Mouse (Mus musculus): Measurements from ENCODE around the gene Cdk8. TPM values are rescaled to one million over a fixed set of nuclear protein-coding genes. Genes with fewer than 3 reads are reported as not detected.

Cdk8 gene
- polyA plus RNA-seq, 1 experiment from 2014 or later: 20.4 TPM

DNA sequence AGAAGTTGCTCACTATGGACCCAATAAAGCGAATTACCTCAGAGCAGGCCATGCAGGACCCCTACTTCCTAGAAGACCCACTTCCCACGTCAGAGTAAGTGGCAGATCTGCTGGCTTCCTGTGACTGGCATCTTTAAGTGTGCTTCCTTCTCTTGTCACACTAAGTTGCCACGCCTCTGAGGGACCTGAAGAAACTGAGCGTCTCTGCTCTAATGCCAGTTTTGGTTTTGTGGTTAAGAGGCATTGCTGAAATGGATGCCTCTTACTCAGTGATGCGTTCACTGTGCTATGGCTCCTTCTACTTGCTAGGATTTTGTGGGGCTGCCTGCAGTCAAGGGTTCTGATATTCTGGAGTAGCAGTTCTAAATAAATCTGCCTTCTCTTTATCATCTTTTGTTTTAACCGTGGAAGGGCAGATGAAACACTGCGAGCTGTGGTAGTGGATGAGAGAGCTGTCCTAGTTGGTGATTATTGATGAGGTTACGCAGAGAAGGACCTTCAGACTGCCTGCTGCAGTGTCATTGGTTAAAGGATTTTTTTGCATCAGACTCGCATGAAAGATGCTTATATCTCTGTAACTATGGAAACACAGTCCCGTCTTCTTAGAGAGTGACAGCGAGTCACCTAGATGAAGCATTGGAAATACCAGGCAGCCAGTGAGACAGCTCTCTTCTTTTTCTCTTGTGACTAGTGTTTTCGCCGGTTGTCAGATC, 67.9 kb downstream of the Cdk8 start:
- Histone ChIP-seq H3K27ac (0 out of 2 replicates have a peak overlapping the region, but pooled peaks have one; percentile 55), H3K9ac (no peak overlapping the region), H3K4me1 (replicated peaks) (peaks cover 20% of the 10 kb centered on the region), H3K4me2 (no peak overlapping the region), H3K4me3 (replicated peaks) (no peak overlapping the region), H3K36me3 (peaks cover 83% of the 10 kb centered on the region), H3K9me3 (replicated peaks) (no peaks in the 10 kb centered on the region), H3K27me3 (no peaks in the 10 kb centered on the region)
- no peak for ATAC-seq (ENCODE audit: low read depth)
- WGBS (ENCODE audit: insufficient replicate concordance): 81% methylated on average over 13 of the region's 13 CpGs
- no peak for DNase-seq

DNA sequence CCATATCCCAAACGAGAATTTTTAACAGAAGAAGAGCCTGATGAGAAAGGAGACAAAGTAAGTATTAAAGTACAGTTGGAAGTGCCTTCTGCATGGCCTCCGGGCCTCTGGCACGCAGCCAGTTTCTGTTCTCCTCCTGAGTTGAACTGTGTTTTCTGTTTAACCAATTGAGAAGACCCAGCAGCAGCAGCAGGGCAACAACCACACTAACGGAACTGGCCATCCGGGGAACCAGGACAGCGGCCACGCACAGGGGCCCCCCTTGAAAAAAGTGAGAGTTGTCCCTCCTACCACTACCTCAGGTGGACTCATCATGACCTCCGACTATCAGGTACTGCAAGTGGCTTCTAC, 68.5 kb downstream of the Cdk8 start:
- peaks cover 86% of the 10 kb centered on the region for H3K36me3 ChIP-seq
- no peaks in the 10 kb centered on the region for H3K9me3 ChIP-seq (replicated peaks)
- H3K9ac ChIP-seq: no peak overlapping the region
- WGBS (ENCODE audit: insufficient replicate concordance): 87% methylated on average over 8 of the region's 8 CpGs
- no peak overlapping the region for H3K4me2 ChIP-seq
- H3K27ac ChIP-seq: peak overlapping the region; percentile 55; the same call in 1 of the 2 replicates
- H3K27me3 ChIP-seq: no peaks in the 10 kb centered on the region
- H3K4me1 ChIP-seq (replicated peaks): peaks cover 22% of the 10 kb centered on the region
- no peak overlapping the region for H3K4me3 ChIP-seq (replicated peaks)
- DNase-seq (no peak), ATAC-seq (ENCODE audit: low read depth) (no peak)

- DNase-seq (peak; percentile 58), ATAC-seq (ENCODE audit: low read depth) (0 out of 2 replicates have a peak, but pooled peaks have one; percentile 25)
- Histone ChIP-seq H3K27ac (peak overlapping the region; percentile 95), H3K9me3 (replicated peaks) (peaks cover under 1% of the 10 kb centered on the region; the same call in 1 of the 2 replicates), H3K36me3 (peaks cover 80% of the 10 kb centered on the region), H3K4me2 (no peak overlapping the region), H3K27me3 (no peaks in the 10 kb centered on the region), H3K4me3 (replicated peaks) (no peak overlapping the region), H3K9ac (no peak overlapping the region), H3K4me1 (replicated peaks) (peaks cover 60% of the 10 kb centered on the region)
- 62% methylated on average over 5 of the region's 5 CpGs for WGBS (ENCODE audit: insufficient replicate concordance)
Observed at GRCm38 (mm10) chr5:146303470-146303869, 72.4 kb downstream of the Cdk8 start.

GRCm38 (mm10) chr5:146307046-146307743, 76.2 kb downstream of the Cdk8 start:
- ATAC-seq (ENCODE audit: low read depth) (peak; percentile 72), DNase-seq (peak; percentile 50)
- H3K9ac ChIP-seq: peak overlapping the region; percentile 57
- WGBS (ENCODE audit: insufficient replicate concordance): 57% methylated on average over 8 of the region's 8 CpGs
- H3K4me3 ChIP-seq (replicated peaks): no peak overlapping the region
- H3K27ac ChIP-seq: peak overlapping the region; percentile 95
- peaks cover 79% of the 10 kb centered on the region for H3K4me1 ChIP-seq (replicated peaks)
- H3K36me3 ChIP-seq: peaks cover 55% of the 10 kb centered on the region
- H3K4me2 ChIP-seq: peak overlapping the region; percentile 38
- H3K27me3 ChIP-seq: no peaks in the 10 kb centered on the region
- H3K9me3 ChIP-seq (replicated peaks): peaks cover 10% of the 10 kb centered on the region

DNA sequence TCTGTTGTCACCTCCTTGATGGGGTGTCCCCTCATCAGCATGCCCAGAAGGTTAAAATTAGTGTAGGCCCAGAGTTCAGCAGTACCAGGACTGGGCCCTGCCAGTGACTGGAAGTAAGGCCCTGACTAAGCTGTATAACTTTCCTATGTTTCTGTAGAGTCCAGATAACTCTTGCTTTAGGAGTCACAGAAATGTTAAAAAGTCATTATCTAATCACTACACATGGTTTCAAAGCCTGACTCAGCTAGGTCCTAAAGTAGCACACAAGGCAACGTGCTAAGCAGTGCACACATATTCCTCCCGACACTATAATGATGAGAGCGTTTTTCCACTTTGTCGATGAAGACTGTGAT, 76.7 kb downstream of the Cdk8 start:
- Histone ChIP-seq H3K27ac (peak overlapping the region; percentile 95), H3K4me2 (peak overlapping the region; percentile 51)

GRCm38 (mm10) chr5:146314538-146314937, 83.5 kb downstream of the Cdk8 start:
- 66% methylated on average over 6 of the region's 6 CpGs for WGBS (ENCODE audit: insufficient replicate concordance)
- DNase-seq: no peak
- H3K36me3 ChIP-seq: no peaks in the 10 kb centered on the region
- H3K27ac ChIP-seq: peak overlapping the region; percentile 98
- no peak overlapping the region for H3K4me3 ChIP-seq (replicated peaks)
- ATAC-seq (ENCODE audit: low read depth): no peak
- no peaks in the 10 kb centered on the region for H3K9me3 ChIP-seq (replicated peaks)
- H3K4me1 ChIP-seq (replicated peaks): peaks cover 76% of the 10 kb centered on the region
- peak overlapping the region; percentile 22; the same call in 1 of the 2 replicates for H3K4me2 ChIP-seq
- peak overlapping the region; percentile 68 for H3K9ac ChIP-seq
- no peaks in the 10 kb centered on the region for H3K27me3 ChIP-seq

More for the DNA sequence above, 76.7 kb downstream of the Cdk8 start:
- peaks cover 53% of the 10 kb centered on the region for H3K36me3 ChIP-seq
- peak overlapping the region; percentile 35 for H3K4me3 ChIP-seq (replicated peaks)
- peaks cover 80% of the 10 kb centered on the region for H3K4me1 ChIP-seq (replicated peaks)
- peaks cover 10% of the 10 kb centered on the region for H3K9me3 ChIP-seq (replicated peaks)
- no peaks in the 10 kb centered on the region for H3K27me3 ChIP-seq
- peak overlapping the region; percentile 57; the same call in 1 of the 2 replicates for H3K9ac ChIP-seq
- WGBS (ENCODE audit: insufficient replicate concordance): 31% methylated on average over 4 of the region's 4 CpGs
- DNase-seq (peak; percentile 55), ATAC-seq (ENCODE audit: low read depth) (peak; percentile 91)

- 64% methylated on average over 14 of the region's 14 CpGs for WGBS (ENCODE audit: insufficient replicate concordance)
- Histone ChIP-seq H3K9ac (peak overlapping the region; percentile 68), H3K4me1 (replicated peaks) (peaks cover 80% of the 10 kb centered on the region), H3K27me3 (no peaks in the 10 kb centered on the region), H3K36me3 (no peaks in the 10 kb centered on the region), H3K4me3 (replicated peaks) (no peak overlapping the region), H3K9me3 (replicated peaks) (no peaks in the 10 kb centered on the region), H3K4me2 (peak overlapping the region; percentile 54), H3K27ac (peak overlapping the region; percentile 98)
- no peak for DNase-seq
- ATAC-seq (ENCODE audit: low read depth): no peak
Observed at GRCm38 (mm10) chr5:146315268-146315921, 84.4 kb downstream of the Cdk8 start.

DNA sequence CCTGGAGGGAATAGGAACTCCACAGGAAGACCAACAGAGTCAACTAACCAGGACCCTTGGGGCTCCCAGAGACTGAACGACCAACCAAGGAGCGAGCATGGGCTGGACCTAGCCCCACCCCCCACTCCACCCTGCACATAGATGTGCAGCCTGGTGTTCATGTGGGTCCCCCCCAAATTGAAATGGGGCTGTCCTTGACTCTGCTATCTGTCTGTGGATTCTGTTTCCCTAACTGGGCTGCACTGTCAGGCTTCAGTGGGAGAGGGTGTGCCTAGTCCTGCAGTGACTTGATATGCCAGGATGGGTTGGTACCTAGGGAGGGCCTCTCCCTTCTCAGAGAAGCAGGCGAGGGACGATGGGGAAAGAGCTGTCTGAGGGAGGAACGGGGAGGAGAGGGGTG, 85.3 kb downstream of the Cdk8 start:
- Histone ChIP-seq H3K4me2 (peak overlapping the region; percentile 54), H3K27ac (peak overlapping the region; percentile 98), H3K9me3 (replicated peaks) (no peaks in the 10 kb centered on the region), H3K4me1 (replicated peaks) (peaks cover 86% of the 10 kb centered on the region), H3K9ac (peak overlapping the region; percentile 68), H3K36me3 (no peaks in the 10 kb centered on the region), H3K4me3 (replicated peaks) (no peak overlapping the region), H3K27me3 (no peaks in the 10 kb centered on the region)
- ATAC-seq (ENCODE audit: low read depth) (peak; percentile 97), DNase-seq (peak; percentile 84)
- 35% methylated on average over 5 of the region's 5 CpGs for WGBS (ENCODE audit: insufficient replicate concordance)

GRCm38 (mm10) chr5:146318051-146318450, 87.0 kb downstream of the Cdk8 start:
- no peaks in the 10 kb centered on the region for H3K27me3 ChIP-seq
- H3K27ac ChIP-seq: peak overlapping the region; percentile 98
- ATAC-seq (ENCODE audit: low read depth): no peak
- no peaks in the 10 kb centered on the region for H3K9me3 ChIP-seq (replicated peaks)
- WGBS (ENCODE audit: insufficient replicate concordance): 42% methylated on average over 5 of the region's 5 CpGs
- peaks cover 91% of the 10 kb centered on the region for H3K4me1 ChIP-seq (replicated peaks)
- peak overlapping the region; percentile 54; the same call in 1 of the 2 replicates for H3K4me2 ChIP-seq
- H3K9ac ChIP-seq: peak overlapping the region; percentile 58
- no peak for DNase-seq
- H3K4me3 ChIP-seq (replicated peaks): no peak overlapping the region
- H3K36me3 ChIP-seq: no peaks in the 10 kb centered on the region

- peak overlapping the region; percentile 58 for H3K9ac ChIP-seq
- WGBS (ENCODE audit: insufficient replicate concordance): 40% methylated on average over 8 of the region's 8 CpGs
- ATAC-seq (ENCODE audit: low read depth): peak; percentile 24
- H3K27ac ChIP-seq: peak overlapping the region; percentile 98
- H3K36me3 ChIP-seq: no peaks in the 10 kb centered on the region
- H3K4me2 ChIP-seq: no peak overlapping the region
- no peaks in the 10 kb centered on the region for H3K9me3 ChIP-seq (replicated peaks)
- H3K4me1 ChIP-seq (replicated peaks): peaks cover 91% of the 10 kb centered on the region
- no peak overlapping the region for H3K4me3 ChIP-seq (replicated peaks)
- H3K27me3 ChIP-seq: no peaks in the 10 kb centered on the region
- peak; percentile 51 for DNase-seq
Observed at GRCm38 (mm10) chr5:146318461-146318860, 87.4 kb downstream of the Cdk8 start.

GRCm38 (mm10) chr5:146328941-146329340, 97.9 kb downstream of the Cdk8 start:
- Histone ChIP-seq H3K9ac (no peak overlapping the region), H3K9me3 (replicated peaks) (no peaks in the 10 kb centered on the region), H3K4me3 (replicated peaks) (no peak overlapping the region), H3K27me3 (no peaks in the 10 kb centered on the region), H3K4me2 (no peak overlapping the region), H3K36me3 (no peaks in the 10 kb centered on the region), H3K27ac (peak overlapping the region; percentile 61; the same call in 1 of the 2 replicates), H3K4me1 (replicated peaks) (peaks cover 49% of the 10 kb centered on the region)
- DNase-seq: no peak
- 72% methylated on average over 10 of the region's 10 CpGs for WGBS (ENCODE audit: insufficient replicate concordance)
- no peak for ATAC-seq (ENCODE audit: low read depth)
